Mouse (Mus musculus): Measurements from ENCODE around the gene Fbxo48. TPM values are rescaled to one million over a fixed set of nuclear protein-coding genes. Genes with fewer than 3 reads are reported as not detected.

The Fbxo48 gene
- total and polyA plus RNA-seq, 3 experiments, result 6.5 to 10.3 (median 7.0) TPM

- H3K4me1 ChIP-seq (ENCODE audit: control insufficient read depth in 1 of 2, insufficient read depth in 2 of 2), result peaks cover 3 to 73% of the 10 kb centered on the region in 2 experiments; a peak in 3 of 4 replicates
- no peak overlapping the region for H3K4me3 ChIP-seq (replicated peaks in 1 of 3; ENCODE audit: low read depth in 2 of 3, low read length in 2 of 3, poor library complexity in 1 of 3)
- H3K9ac ChIP-seq (ENCODE audit: insufficient read depth, low read depth), result no peak overlapping the region
- H3K79me2 ChIP-seq (replicated peaks; ENCODE audit: control insufficient read depth, extremely low read depth, insufficient read depth, poor library complexity, severe bottlenecking), result peaks cover 6% of the 10 kb centered on the region; the same call in 1 of the 2 replicates
- no peaks in the 10 kb centered on the region for H3K9me3 ChIP-seq (replicated peaks; ENCODE audit: low read length)
- no peak overlapping the region for H3K27ac ChIP-seq (ENCODE audit: insufficient read depth, low read depth)
- no peak for DNase-seq (ENCODE audit: extremely low read depth)
- 0 out of 2 replicates have a peak overlapping the region, but pooled peaks have one; percentile 1 for H3K4me2 ChIP-seq (ENCODE audit: insufficient read depth, low read depth, poor library complexity, severe bottlenecking)
- TF ChIP-seq BHLHE40 (IDR thresholded peaks at IDR 0.05; ENCODE audit: low read depth, low read length) (0 out of 2 replicates have a peak, but pooled peaks have one; percentile 26), ELF1 (IDR thresholded peaks at IDR 0.05; ENCODE audit: low read depth, low read length) (peak; percentile 19; the same call in 1 of the 2 replicates), MXI1 (IDR thresholded peaks at IDR 0.05; ENCODE audit: low read depth, low read length) (no peak), MEF2A (IDR thresholded peaks at IDR 0.05; ENCODE audit: borderline replicate concordance, low read depth, low read length) (peak; percentile 81; the same call in 1 of the 2 replicates), ZNF384 (IDR thresholded peaks at IDR 0.05; ENCODE audit: low read depth, low read length) (peak; percentile 53), TCF12 (IDR thresholded peaks at IDR 0.05; ENCODE audit: low read depth, low read length) (no peak), CHD1 (IDR thresholded peaks at IDR 0.05; ENCODE audit: low read depth, low read length) (no peak), POLR2AphosphoS2 (IDR thresholded peaks at IDR 0.05; ENCODE audit: low read depth, low read length) (no peak), E2F4 (IDR thresholded peaks at IDR 0.05; ENCODE audit: insufficient replicate concordance, low read depth, low read length) (0 out of 2 replicates have a peak, but pooled peaks have one; percentile 41), ZC3H11A (IDR thresholded peaks at IDR 0.05; ENCODE audit: low read depth, low read length) (peak; percentile 80), USF2 (conservative IDR thresholded peaks at IDR 0.05; ENCODE audit: low read depth, low read length) (no peak), CHD2 (IDR thresholded peaks at IDR 0.05; ENCODE audit: low read length) (0 out of 2 replicates have a peak, but pooled peaks have one; percentile 33), SIN3A (IDR thresholded peaks at IDR 0.05; ENCODE audit: low read length) (peak; percentile 44), MYC (IDR thresholded peaks at IDR 0.05; ENCODE audit: low read depth, low read length) (no peak), ZKSCAN1 (IDR thresholded peaks at IDR 0.05; ENCODE audit: borderline replicate concordance, low read depth, low read length) (no peak), HCFC1 (IDR thresholded peaks at IDR 0.05; ENCODE audit: low read depth, low read length) (peak; percentile 29; the same call in 1 of the 2 replicates), RAD21 (IDR thresholded peaks at IDR 0.05; ENCODE audit: low read depth, low read length) (no peak; the same call in none of the 2 replicates), POLR2A (IDR thresholded peaks at IDR 0.05; ENCODE audit: low read depth, low read length) (no peak), PAX5 (IDR thresholded peaks at IDR 0.05; ENCODE audit: low read length) (no peak), NRF1 (IDR thresholded peaks at IDR 0.05; ENCODE audit: low read depth, low read length) (no peak), MAX (IDR thresholded peaks at IDR 0.05; ENCODE audit: low read length) (peak; percentile 29; the same call in 1 of the 2 replicates), MAFK (IDR thresholded peaks at IDR 0.05; ENCODE audit: insufficient replicate concordance, low read length) (peak; percentile 48; the same call in 1 of the 2 replicates), CTCF (conservative IDR thresholded peaks at IDR 0.05 in 1 of 2, IDR thresholded peaks at IDR 0.05 in 1 of 2; ENCODE audit: low read depth in 2 of 2, low read length in 2 of 2) (peak; percentile 87 to 96), RCOR1 (conservative IDR thresholded peaks at IDR 0.05; ENCODE audit: low read depth, low read length) (no peak), TBP (conservative IDR thresholded peaks at IDR 0.05; ENCODE audit: low read depth, low read length) (no peak), JUND (conservative IDR thresholded peaks at IDR 0.05; ENCODE audit: low read depth, low read length) (no peak), IRF4 (IDR thresholded peaks at IDR 0.05; ENCODE audit: low read depth, low read length) (peak; percentile 34; the same call in 1 of the 2 replicates), EP300 (IDR thresholded peaks at IDR 0.05; ENCODE audit: low read length) (no peak), ZMIZ1 (IDR thresholded peaks at IDR 0.05; ENCODE audit: low read depth, low read length) (no peak), GABPA (IDR thresholded peaks at IDR 0.05; ENCODE audit: insufficient replicate concordance, low read depth, low read length) (no peak), USF1 (IDR thresholded peaks at IDR 0.05; ENCODE audit: low read depth, low read length) (no peak), JUN (IDR thresholded peaks at IDR 0.05; ENCODE audit: insufficient read depth, low read depth, low read length) (no peak), KAT2A (IDR thresholded peaks at IDR 0.05; ENCODE audit: insufficient replicate concordance, low read length) (no peak), UBTF (IDR thresholded peaks at IDR 0.05; ENCODE audit: low read depth, low read length) (no peak), NELFE (IDR thresholded peaks at IDR 0.05; ENCODE audit: low read depth, low read length) (0 out of 2 replicates have a peak, but pooled peaks have one; percentile 45), SMC3 (IDR thresholded peaks at IDR 0.05; ENCODE audit: low read depth, low read length) (peak; percentile 90), MAZ (IDR thresholded peaks at IDR 0.05; ENCODE audit: low read depth, low read length) (peak; percentile 68), ETS1 (conservative IDR thresholded peaks at IDR 0.05; ENCODE audit: low read depth, low read length) (no peak)
- dilution Hi-C loops (cut with MboI; ENCODE audit: extremely low pct_ligation_motif_present, extremely low pct_unique_long_range_greater_than_20kb, low sequenced_read_pairs), result no loop called here
- H3K36me3 ChIP-seq (replicated peaks in 1 of 2; ENCODE audit: control insufficient read depth in 1 of 2, insufficient read depth in 1 of 2, low read length in 1 of 2), result peaks cover 0 to 2% of the 10 kb centered on the region in 2 experiments
- no peaks in the 10 kb centered on the region for H3K27me3 ChIP-seq (replicated peaks)
- in situ Hi-C loops (cut with MboI; ENCODE audit: low pct_ligation_motif_present, low pct_unique_long_range_greater_than_20kb, low sequenced_read_pairs), result loop anchor here (5.0 to 25.0 kb wide), 2 partner anchors 211 to 421 kb away; no protein-coding TSS in a partner anchor
Measured at GRCm38 (mm10) chr11:16948756-16949155, 2.4 kb upstream of the Fbxo48 start.
